Mouse (Mus musculus) hindbrain, postnatal 0 days (tissue): ENCODE measurements at regions not wholly inside any gene's neighbourhood (a gene's known extent, or its start where the extent isn't known, plus 50 kb on each side); places are given as distances from the start of the nearest gene placed in this dataset.
"Not testable (repeated sequence)": the region's sequence is repeated elsewhere in the genome, so short reads cannot be mapped to it uniquely, and the experiment has no call there.

Experiments
- ATAC-seq: fragments of 200-750 bp; cut with Nextera tagmentation; 2 replicates; pipeline ENCODE4 v1.8.0; 2017; ENCODE audit warnings: mild to moderate bottlenecking, moderate TSS enrichment, moderate library complexity
- DNase-seq: peaks from one replicate; pipeline ENCODE4 v3.0.0-alpha.2; 2015; ENCODE audit warnings: low spot score
- H3K27ac ChIP-seq: fragments of 300-500 bp; sonication (generic); 2 replicates; pipeline ENCODE4 v1.5.1; 2014; ENCODE audit warnings: mild to moderate bottlenecking
- H3K27me3 ChIP-seq: fragments of 300-500 bp; sonication (generic); 2 replicates; pipeline ENCODE4 v1.6.1; 2014; ENCODE audit warnings: low read length, mixed read lengths; ENCODE audit not compliant: insufficient read depth
- H3K36me3 ChIP-seq: fragments of 300-500 bp; sonication (generic); 2 replicates; pipeline ENCODE4 v1.6.1; 2014; ENCODE audit warnings: low read length, mixed read lengths; ENCODE audit not compliant: insufficient read depth
- H3K4me1 ChIP-seq: fragments of 300-500 bp; sonication (generic); 2 replicates; pipeline ENCODE4 v1.6.1; 2014; ENCODE audit warnings: antibody characterized with exemption, low read length, mixed read lengths; ENCODE audit not compliant: insufficient read depth
- H3K4me2 ChIP-seq: fragments of 300-500 bp; sonication (generic); 2 replicates; pipeline ENCODE4 v1.6.1; 2014; ENCODE audit warnings: low read depth, mild to moderate bottlenecking, low read length, moderate library complexity, mixed read lengths
- H3K4me3 ChIP-seq: fragments of 300-500 bp; sonication (generic); 2 replicates; pipeline ENCODE4 v1.5.1; 2014; ENCODE audit warnings: low read length
- H3K9ac ChIP-seq: fragments of 300-500 bp; sonication (generic); replicated peaks from 2 replicates; pipeline ENCODE4 v1.6.1; 2014; ENCODE audit warnings: mild to moderate bottlenecking, low read length, moderate library complexity, mixed read lengths
- H3K9me3 ChIP-seq: fragments of 300-500 bp; sonication (generic); 2 replicates; pipeline ENCODE4 v1.6.1; 2016; ENCODE audit warnings: low read length, mixed read lengths
- CTCF ChIP-seq: IDR thresholded peaks from 2 replicates; pipeline ENCODE4 v1.5.1; 2016; ENCODE audit warnings: antibody characterized with exemption, control low read depth, low read depth
- WGBS: fragments of 180-500 bp; shearing (Covaris S2); extraction: QIAGEN DNeasy Blood & Tissue Kit; methylation state at CpG from one replicate; pipeline ENCODE4 v1.1.7; 2014; 5-methylcytosine and 5-hydroxymethylcytosine counted together

DNA sequence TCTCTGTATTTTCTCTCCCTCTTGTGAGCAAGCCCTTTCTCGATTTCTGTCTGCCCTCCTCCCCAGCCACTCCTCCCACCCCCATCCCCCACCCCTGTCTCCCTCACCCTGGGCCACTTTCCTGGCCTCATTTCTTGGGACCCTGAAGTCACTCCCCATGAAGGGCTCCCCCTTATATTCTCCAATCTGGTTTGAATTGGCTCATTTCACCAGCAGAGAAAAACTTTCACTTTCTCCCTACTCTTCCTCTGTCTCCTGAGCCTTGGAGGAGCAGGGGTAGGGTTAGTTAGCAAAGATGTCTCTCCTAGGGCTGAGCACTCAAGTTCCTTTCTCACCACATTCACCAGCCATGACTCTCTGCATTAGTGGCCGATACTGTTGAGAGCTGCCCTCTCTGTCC, 60.5 kb upstream of the Zfp366 start:
- H3K4me1 ChIP-seq, result peaks cover 8% of the 10 kb centered on the region; the same call in 1 of the 2 replicates
- WGBS, result 31% methylated on average over 2 of the region's 2 CpGs
- no peak overlapping the region for H3K9ac ChIP-seq
- no peak overlapping the region for H3K4me3 ChIP-seq
- H3K36me3 ChIP-seq, result no peaks in the 10 kb centered on the region
- no peak overlapping the region for H3K4me2 ChIP-seq
- no peak for DNase-seq
- H3K27me3 ChIP-seq, result no peaks in the 10 kb centered on the region
- no peak for ATAC-seq
- H3K27ac ChIP-seq, result 0 out of 2 replicates have a peak overlapping the region, but pooled peaks have one; percentile 2
- H3K9me3 ChIP-seq, result no peaks in the 10 kb centered on the region
- TF ChIP-seq CTCF, result no peak

DNA sequence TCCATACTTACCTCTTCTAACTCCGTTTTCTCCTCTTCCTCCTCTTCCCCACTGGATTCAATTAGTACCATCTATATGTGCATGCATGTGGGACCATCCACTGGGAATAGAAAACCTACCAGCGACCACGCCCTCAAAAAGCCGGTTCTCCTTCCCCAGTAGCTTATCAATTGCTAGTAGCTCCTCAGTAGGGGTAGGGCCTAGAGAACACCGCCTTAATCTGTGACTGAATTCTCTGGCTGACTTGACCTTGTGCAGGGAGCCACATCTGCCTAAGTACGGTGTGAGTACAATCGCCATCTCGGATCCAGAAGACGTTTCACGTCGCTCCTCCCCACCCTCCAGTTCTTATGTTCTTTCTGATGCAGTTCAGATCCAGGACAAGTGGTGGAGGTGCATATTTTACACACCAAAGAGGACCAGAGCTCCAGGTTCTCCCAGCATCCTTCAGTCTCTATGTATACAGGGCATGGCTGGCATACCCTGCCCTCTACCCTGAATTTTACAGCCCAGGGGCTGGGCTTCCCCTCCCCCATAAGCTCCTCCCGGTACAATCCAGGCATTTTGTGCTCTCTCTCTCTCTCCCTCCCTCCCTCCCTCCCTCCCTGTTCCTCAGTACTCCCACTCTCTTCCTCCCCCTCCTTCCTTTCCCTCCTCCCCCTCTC, 61.0 kb upstream of the Zfp366 start:
- Histone ChIP-seq H3K27me3 (no peaks in the 10 kb centered on the region), H3K4me3 (no peak overlapping the region), H3K9ac (no peak overlapping the region), H3K4me1 (peaks cover 8% of the 10 kb centered on the region; the same call in 1 of the 2 replicates), H3K27ac (no peak overlapping the region), H3K4me2 (no peak overlapping the region), H3K9me3 (no peaks in the 10 kb centered on the region), H3K36me3 (no peaks in the 10 kb centered on the region)
- DNase-seq (no peak), ATAC-seq (no peak)
- TF ChIP-seq CTCF, result no peak
- 81% methylated on average over 12 of the region's 12 CpGs for WGBS

DNA sequence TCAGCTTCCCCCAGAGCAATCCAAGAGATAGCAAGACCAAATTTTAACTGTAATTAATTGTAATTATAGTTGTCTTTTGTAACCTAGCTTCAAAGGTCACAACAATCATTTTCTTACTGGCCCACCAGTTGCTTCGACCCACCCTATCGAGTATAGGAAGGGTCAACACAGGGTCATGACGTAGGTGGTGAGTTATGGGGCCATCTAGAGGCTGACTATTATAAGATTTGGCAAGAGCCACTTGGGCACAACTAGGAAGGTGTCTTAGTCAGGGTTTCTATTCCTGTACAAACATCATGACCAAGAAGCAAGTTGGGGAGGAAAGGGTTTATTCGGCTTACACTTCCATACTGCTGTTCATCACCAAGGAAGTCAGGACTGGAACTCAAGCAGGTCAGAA, 62.1 kb upstream of the Zfp366 start:
- not testable (repeated sequence) for H3K4me2 ChIP-seq, H3K4me1 ChIP-seq, H3K36me3 ChIP-seq, DNase-seq, H3K9ac ChIP-seq, H3K9me3 ChIP-seq, H3K4me3 ChIP-seq, ATAC-seq, H3K27me3 ChIP-seq, H3K27ac ChIP-seq
- 78% methylated on average over 3 of the region's 4 CpGs for WGBS

DNA sequence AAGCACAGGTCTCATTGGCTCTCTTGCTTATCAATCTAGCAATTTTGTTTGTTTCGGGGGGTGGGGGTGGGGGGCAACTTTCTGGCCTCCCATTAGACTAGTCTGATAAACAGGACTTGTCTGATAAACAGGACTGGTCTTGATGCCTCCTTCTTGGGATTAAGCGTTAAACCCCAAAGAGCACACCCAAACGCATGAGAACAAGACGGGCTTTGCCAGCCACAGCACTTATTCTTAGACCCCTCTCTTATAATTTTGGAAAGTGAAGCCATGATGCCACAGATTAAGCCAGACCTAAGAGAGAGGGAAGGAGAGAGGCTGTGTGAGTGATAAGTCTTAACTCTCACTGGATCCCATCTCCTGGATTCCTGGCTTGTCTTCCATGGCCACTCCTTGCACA, 63.5 kb upstream of the Zfp366 start:
- H3K36me3 ChIP-seq, result no peaks in the 10 kb centered on the region
- 0 out of 2 replicates have a peak, but pooled peaks cover 3% of the 10 kb centered on the region for H3K4me1 ChIP-seq
- H3K4me3 ChIP-seq, result no peak overlapping the region
- TF ChIP-seq CTCF, result no peak
- no peaks in the 10 kb centered on the region for H3K27me3 ChIP-seq
- no peak overlapping the region for H3K27ac ChIP-seq
- ATAC-seq (no peak), DNase-seq (no peak)
- H3K4me2 ChIP-seq, result no peak overlapping the region
- no peaks in the 10 kb centered on the region for H3K9me3 ChIP-seq
- 99% methylated on average over 4 of the region's 4 CpGs for WGBS
- no peak overlapping the region for H3K9ac ChIP-seq

DNA sequence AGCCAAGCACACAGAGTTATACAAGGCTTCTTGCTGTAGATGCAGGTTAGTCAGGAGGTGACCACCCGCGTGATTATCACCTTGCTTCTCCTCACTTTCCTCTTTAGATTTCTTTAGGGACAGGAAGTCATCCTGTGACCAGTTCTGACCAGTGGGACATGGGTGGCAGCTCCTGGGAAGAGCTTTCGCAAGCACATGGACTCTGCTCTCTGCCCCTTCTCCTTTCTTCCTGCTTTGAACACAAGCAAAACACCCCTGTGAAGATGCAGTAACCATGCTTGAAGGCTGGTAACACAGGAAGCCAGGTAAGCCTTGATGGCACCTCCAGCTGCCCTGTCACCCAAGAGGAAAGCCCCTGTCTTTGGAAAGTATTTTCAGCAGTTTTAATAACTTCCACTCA, 64.7 kb upstream of the Zfp366 start:
- Histone ChIP-seq H3K9me3 (no peaks in the 10 kb centered on the region), H3K4me3 (no peak overlapping the region), H3K27me3 (no peaks in the 10 kb centered on the region), H3K4me1 (peaks cover 2% of the 10 kb centered on the region; the same call in 1 of the 2 replicates), H3K36me3 (no peaks in the 10 kb centered on the region), H3K4me2 (no peak overlapping the region), H3K9ac (no peak overlapping the region), H3K27ac (no peak overlapping the region)
- no peak for DNase-seq
- ATAC-seq, result no peak
- no peak for TF ChIP-seq CTCF
- WGBS, result 93% methylated on average over 3 of the region's 3 CpGs

DNA sequence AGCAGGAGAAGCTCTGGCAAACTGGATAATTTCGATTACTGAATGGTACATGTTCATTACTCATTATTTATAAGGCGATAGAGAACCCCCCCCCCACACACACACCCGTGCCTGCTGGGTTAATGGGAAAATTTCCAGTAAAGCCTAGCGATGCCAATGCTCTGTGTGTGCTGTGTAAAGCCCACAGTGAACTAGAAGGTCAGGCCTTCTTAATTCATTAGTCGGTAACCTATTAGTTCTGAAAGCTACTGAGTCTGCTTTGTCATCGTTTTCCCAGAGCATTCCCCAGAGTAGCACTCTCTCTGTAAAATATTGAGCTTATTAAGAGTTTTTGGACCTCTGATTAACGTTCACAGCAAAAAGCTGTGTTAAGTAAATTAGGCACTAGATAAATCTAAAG, 65.7 kb upstream of the Zfp366 start:
- no peak overlapping the region for H3K27ac ChIP-seq
- peak; percentile 25 for DNase-seq
- ATAC-seq, result no peak
- H3K27me3 ChIP-seq, result no peaks in the 10 kb centered on the region
- no peaks in the 10 kb centered on the region for H3K9me3 ChIP-seq
- no peaks in the 10 kb centered on the region; the same call in 1 of the 2 replicates for H3K4me1 ChIP-seq
- H3K4me2 ChIP-seq, result no peak overlapping the region
- 38% methylated on average over 7 of the region's 7 CpGs for WGBS
- no peak overlapping the region for H3K4me3 ChIP-seq
- H3K36me3 ChIP-seq, result no peaks in the 10 kb centered on the region
- no peak for TF ChIP-seq CTCF
- H3K9ac ChIP-seq, result no peak overlapping the region

DNA sequence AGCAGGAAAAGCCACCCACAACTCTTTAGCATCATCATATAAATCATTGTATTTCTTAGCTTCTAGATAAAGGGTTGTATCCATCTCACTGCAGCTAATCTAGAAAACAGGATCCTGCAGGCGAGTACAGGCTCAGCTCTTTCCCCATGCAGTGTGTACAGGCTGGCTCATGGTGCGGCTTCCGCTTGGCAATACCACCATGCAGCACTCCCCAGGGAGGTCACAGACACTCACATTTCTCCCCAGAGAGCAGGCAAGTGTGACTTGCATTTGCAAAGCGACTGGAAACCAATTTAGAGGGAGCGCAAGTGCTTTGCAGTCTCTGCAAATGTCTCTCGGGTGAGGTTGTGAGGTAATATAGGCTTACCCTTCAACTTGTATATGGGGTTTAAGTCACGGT, 69.1 kb upstream of the Zfp366 start:
- ATAC-seq (peak; percentile 38; the same call in 1 of the 2 replicates), DNase-seq (peak; percentile 33)
- TF ChIP-seq CTCF, result no peak
- Histone ChIP-seq H3K9ac (no peak overlapping the region), H3K4me1 (no peaks in the 10 kb centered on the region; the same call in 1 of the 2 replicates), H3K9me3 (no peaks in the 10 kb centered on the region), H3K4me3 (no peak overlapping the region), H3K36me3 (no peaks in the 10 kb centered on the region), H3K27me3 (no peaks in the 10 kb centered on the region), H3K27ac (no peak overlapping the region), H3K4me2 (no peak overlapping the region)
- WGBS, result 75% methylated on average over 7 of the region's 7 CpGs
